Mouse (Mus musculus) layer of hippocampus, adult 18-20 months (tissue): ENCODE measurements around the gene Med28. TPM values are rescaled to one million over a fixed set of nuclear protein-coding genes. Genes with fewer than 3 reads are reported as not detected.
A peak's percentile ranks its signal among the peaks of the same experiment; 100 is the strongest.

Source experiments
- DNase-seq, 2 experiments: peaks; one replicate each; pipeline ENCODE4 v3.0.0; 2022; ENCODE audit warnings: low spot score in 2 of 2
- long read RNA-seq: library from polyadenylated mRNA; stranded (forward); transcript quantifications from one replicate; pipeline ENCODE4 v2.0.0, GENCODE M21; 2021
- total RNA-seq, 2 experiments: library from RNA; stranded (reverse); gene quantifications; 2 replicates each; pipeline ENCODE4 v1.2.3; 2021

The Med28 gene
- total RNA-seq = 100 to 1,000 TPM; 105 to 120 TPM
- long read RNA-seq, full-length matches to known transcripts = 79 of 79 reads
- long read RNA-seq, partial matches to known transcripts = 0 of 79 reads
- long read RNA-seq, other reads (novel, unspliced or antisense) = 0 of 79 reads

- peak; percentile 91 to 96 for DNase-seq
Observed at GRCm38 (mm10) chr5:45519960-45520808, at the start of gene Med28. Med28 (plus strand) TSS chr5:45520229.

GRCm38 (mm10) chr5:45472880-45473450 is 47.1 kb upstream of the Med28 start:
- DNase-seq = peak in 1 of 2 experiments; percentile 67

- no peak for DNase-seq
Observed at GRCm38 (mm10) chr5:45473521-45473920, 46.5 kb upstream of the Med28 start.

GRCm38 (mm10) chr5:45474215-45474614 is 45.8 kb upstream of the Med28 start:
- peak; percentile 39 to 87 for DNase-seq

GRCm38 (mm10) chr5:45474758-45475157 is 45.3 kb upstream of the Med28 start:
- DNase-seq = no peak

- DNase-seq = no peak
Observed at GRCm38 (mm10) chr5:45475771-45476170, 44.3 kb upstream of the Med28 start.

- DNase-seq = peak in 1 of 2 experiments; percentile 61
Observed at GRCm38 (mm10) chr5:45476288-45476687, 43.7 kb upstream of the Med28 start.

- DNase-seq = no peak
Observed at GRCm38 (mm10) chr5:45477601-45478000, 42.4 kb upstream of the Med28 start.

GRCm38 (mm10) chr5:45480066-45480465 is 40.0 kb upstream of the Med28 start:
- DNase-seq = no peak

GRCm38 (mm10) chr5:45481125-45481524 is 38.9 kb upstream of the Med28 start:
- no peak for DNase-seq

GRCm38 (mm10) chr5:45482607-45483006 is 37.4 kb upstream of the Med28 start:
- no peak for DNase-seq

DNA sequence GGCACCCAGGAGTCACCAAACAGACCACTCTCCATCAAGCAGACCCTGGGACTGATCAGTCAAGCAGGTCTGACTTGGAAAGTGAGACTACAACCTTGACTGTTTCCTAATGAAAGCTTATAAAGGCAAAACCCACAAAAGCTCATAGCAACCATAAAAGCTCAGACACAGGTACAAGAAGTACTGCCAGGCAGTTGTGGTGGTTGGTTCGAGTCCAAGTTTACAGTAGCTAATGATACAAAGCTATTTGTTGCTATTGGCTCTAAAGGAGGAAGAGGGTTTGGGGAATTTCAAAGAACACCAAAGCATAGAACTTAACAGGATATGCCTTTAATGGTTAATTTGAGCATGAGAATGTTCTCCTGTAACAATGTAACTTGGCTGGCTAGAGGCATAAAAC is 36.4 kb upstream of the Med28 start:
- DNase-seq = no peak

DNA sequence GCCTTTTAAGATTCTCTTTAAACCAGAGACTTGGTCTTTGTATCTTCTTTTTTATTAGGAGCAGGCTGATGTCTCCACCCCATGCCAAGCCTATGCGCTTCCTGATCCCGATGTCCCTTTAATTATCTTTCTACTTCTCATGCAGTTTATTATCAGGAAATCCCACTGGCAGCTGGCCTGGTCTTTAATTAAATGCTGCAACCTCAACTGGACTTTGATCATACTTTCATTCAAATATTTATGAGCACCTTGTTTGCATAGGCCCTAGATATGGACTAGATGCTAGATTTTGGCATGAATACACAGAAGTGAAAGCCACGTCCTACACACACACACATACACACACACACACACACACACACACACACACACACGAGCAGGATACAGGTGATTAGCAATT is 28.3 kb upstream of the Med28 start:
- no peak for DNase-seq

DNA sequence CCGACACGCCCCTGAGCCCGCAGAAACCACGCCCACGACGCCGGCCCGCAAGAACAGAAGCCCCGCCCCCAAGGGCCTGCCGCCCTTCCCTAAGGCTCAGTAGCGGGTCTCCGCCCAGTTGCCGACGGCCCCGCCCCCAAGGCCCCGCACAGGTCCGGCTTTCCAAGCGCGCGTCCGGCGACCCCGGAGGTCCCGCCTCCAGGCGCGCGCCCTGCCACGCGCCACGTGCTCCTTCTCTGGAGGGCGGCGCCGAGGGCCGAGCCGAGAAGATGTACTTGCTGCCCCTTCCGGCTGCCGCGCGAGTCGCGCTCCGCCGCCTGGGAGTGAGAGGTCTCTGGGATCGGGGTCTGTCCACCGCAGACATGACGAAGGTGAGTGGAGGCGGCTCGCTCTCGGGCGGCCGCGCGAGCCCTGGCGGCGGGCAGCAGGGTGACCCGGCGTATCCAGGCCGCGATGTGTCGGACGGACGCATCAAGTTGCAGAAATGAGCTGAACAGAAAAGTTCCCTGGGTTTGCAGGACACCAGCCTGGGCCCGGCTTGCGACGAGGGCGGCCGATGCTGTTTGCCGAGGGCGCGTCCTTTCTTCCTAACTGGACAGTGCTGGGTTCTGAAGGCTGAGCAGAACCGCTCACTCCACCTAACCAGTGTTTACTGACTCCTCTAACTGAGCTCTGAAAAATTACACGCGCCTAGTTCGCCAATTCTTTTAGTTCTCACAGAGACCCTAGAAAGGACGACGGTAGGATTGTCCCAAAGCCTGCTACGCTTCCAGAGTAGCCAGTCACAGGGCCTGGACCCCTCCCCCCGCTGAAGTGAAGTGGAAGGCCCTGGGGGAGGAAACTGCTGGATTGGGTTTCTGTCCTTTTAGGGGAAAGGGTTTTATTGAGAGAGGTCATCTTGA is 26.6 kb upstream of the Med28 start, which contains the start of gene Lap3:
Gene Lap3, plus strand, starts transcription at position 184 of the 902 bp plus-strand sequence.
- DNase-seq = peak; percentile 96 to 98

DNA sequence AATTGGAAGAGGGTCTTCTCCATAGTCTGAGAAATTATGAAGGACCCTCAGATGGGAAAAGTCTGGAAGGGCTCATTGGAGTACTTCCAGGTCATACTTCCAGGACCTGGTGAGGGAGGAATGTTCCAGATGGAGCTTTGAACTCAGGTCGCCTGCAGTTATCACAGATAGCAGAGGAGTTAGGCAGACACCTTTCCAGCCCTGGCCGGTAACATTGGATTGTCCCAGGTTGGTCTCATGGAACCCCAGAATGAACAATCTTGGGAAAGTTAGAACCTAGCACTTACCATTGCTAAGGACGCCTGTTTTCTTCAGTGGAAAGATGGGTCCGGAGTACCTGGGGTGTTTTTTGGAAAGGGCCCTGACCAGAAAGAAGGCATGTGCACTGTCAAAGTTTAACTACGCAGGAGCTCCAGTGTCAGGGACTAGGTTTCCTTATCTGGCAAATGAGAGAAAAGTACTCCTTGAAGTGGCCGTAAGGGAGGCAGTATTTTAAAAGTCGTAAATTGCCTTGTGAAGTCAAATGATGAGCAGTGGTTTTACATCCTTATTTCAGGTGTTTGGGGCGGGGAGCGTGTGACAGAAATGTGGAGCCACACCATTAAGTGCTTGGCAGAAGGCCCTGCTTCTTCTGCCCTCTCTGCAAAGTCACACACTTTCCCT is 25.8 kb upstream of the Med28 start:
- DNase-seq = no peak

DNA sequence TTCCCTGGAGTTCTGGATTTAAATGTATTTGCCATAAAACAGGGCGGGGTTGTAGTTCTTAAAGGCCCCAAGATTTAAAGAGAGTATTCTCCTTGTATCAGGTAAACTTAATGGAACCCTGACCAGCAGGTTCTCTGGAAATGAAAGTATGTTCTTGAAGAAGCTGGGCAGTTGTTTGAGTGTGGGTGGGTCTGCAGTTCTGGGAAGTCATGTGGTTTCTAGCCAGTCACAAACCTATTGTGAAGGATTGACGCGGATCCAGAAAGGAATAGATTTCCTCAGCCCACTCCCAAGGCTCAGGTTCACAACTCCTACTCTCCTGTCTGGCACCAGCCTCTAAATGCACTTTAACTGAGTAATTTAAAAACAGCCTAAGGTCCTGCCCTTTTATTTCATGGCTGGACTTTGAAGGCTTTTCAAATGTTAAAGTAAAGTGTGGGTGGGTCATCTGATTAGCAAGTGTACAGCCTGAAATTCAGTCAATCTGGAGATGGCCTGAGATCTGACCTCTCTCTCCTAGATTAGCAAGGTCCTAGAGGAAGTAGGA is 24.5 kb upstream of the Med28 start:
- no peak for DNase-seq

- DNase-seq = no peak
Observed at GRCm38 (mm10) chr5:45496042-45496441, 24.0 kb upstream of the Med28 start.

- no peak for DNase-seq
Observed at GRCm38 (mm10) chr5:45496479-45496878, 23.6 kb upstream of the Med28 start.

DNA sequence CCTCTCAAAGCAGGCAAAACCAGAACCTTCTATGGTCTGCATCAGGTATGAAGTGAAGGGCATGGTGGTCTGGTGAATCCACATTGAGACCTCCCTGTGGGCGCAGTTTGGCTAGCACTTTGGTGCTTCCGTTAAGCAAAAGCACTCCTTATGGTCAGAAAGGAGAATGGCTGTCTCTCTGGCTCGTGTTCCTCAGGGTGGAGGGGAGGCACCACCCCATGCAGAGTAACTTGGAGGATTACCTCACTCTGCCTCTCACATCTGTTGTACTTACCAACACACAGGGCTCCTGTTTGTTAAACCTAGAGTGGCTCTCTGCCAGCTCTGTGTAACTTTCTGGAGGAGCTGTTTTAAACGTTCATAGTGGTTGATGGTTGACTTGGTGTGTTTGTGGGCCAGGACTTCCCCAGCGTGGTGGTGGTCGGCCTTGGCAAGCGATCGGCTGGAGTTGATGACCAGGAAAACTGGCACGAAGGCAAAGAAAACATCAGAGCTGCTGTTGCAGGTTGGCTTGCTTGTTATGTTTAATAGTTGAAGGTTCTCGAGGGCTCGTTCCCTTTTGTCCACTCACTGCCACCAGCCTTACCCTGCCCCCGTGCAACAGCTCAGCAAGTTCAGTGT is 23.0 kb upstream of the Med28 start:
- DNase-seq = no peak

- no peak for DNase-seq
Observed at GRCm38 (mm10) chr5:45497564-45497963, 22.5 kb upstream of the Med28 start.
